Mouse (Mus musculus) ovary, postnatal 14 days (tissue): ENCODE data around the gene Myo1d.
A peak's percentile ranks its signal among the peaks of the same experiment; 100 is the strongest.
"Not testable (repeated sequence)": the region's sequence is repeated elsewhere in the genome, so short reads cannot be mapped to it uniquely, and the experiment has no call there.

Experiments
- DNase-seq: peaks from one replicate; pipeline ENCODE4 v3.0.0; 2022; ENCODE audit warnings: low spot score

Myo1d gene

DNA sequence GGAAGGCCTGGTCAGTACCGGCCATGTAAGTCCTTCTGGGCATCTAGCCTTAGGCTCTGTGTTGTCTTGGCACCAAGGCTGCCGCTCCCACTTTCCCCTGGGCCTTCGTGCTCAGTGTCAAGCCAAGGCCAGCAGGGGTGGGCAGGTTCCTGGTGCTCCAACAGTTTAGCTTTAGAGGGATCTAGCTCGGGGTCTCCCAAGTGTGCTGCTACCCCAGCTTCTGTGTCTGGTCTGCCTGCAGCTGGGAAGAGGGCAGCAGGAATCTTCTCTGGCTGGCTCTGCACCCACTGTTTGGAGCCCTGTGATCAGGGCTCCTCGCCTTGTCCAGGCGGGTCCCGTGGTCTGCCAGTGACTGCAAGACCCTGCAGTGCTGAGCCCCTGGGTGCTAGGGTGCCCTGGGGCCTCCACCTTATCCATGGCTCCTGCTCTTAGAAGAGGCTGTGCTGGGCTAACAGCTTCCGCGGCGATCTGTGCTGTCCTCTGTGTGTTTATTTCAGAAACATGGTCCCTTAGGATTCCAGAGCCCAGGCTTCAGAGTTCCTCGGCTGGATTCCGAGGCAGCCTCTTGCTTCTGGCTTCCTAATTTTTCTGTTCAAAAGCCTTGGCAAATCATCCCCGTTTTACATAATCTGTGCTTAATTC lies 298.3 kb downstream of the Myo1d start:
- no peak for DNase-seq

DNA sequence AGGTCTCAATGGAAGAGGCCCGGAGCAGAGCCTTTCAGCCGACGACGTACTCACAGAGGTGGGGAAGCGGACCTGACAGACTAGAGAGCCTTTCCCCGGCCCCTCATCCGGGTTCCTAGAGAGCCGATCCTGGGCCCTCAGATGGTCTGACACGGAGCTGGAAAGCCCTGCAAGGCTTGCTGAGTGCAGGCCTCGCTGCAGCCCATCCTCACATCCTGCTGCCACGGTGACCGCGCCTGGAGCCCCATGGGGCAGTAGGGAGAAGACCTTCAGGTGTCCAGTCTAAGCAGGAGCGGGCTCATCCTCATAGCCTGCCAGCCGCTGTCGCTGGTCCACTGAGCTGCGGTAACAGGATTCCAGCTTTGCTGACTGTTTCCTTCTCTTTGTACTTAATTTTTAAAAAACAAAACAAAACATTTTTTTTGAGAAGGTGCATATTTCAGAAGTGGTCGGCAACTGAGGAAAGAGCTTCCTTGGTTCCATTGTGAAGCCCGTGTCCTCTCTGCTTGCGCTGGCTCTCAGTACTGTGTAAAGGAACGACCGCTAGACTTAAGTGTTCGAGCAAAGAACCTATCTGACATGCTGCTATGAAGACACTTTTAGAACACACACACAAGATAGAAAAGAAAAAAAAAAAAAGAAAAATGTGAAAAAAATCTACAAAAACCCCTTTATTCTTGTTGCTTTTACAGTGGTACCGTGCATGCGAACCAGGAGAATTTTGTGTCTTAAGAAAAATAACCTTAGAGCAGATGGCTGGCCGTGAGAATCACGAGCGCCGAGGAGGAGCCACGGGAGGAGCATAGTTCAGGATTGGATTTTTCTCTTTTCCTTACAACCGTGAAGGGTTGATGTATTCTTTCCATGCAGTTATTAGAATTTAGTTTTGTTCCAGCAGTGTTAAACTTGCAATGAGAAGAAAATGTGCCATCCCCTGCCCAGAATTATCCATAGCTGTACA lies 299.6 kb downstream of the Myo1d start:
- DNase-seq: no peak

DNA sequence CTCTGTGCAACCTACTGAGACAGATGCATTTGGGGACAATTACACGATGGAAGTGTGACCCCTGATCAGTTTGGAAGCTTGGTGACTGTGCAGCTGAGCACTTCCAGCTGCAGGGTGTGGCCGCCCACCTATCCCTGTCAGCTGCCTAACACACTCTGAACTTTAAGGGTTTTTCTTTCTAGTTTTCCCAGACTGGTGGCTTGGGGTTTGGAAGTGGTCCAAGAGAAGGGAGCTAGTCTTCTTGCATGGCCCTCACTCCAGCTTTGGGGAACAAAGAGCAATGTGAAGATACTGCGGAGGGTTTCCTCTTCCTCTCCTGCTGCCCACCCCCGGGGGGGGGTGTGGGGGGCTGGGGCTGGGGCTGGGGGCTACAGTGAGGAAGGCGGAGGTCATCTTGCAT lies 300.4 kb downstream of the Myo1d start:
- DNase-seq: no peak

DNA sequence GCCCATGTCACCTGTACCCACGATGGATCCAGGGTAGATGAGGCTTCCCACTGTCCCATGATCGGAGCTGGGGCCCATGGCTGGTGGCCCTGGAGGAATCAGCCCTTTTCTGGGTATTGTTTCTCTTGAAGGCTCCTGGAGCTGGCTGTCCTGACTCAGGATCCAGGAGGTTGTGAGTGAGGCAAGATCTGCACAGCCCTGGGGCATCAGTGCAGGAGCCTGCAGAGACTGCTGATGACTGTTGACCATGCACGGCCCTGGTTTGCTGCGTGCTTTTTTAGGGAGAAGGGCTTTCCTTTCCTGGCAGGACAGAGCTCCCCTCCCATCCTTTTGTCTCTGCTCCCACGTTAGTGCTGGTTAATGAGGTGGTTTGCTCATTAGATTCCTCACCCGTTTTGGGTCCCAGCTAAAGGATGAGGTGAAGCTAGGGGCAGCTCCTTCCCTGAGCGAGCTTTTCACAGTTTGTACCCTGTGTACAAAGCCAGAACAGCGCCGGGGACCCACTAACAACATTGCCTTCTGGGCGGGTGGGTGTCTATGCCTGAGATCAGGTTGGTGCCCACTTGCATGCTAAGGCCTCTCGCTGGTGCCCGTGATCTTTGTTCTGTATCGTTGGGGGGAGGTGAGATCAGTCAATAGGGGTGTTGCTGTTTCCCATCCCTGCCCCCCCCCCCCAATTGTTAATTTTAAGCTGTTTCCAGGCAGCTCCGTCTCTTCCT lies 301.0 kb downstream of the Myo1d start:
- no peak for DNase-seq

DNA sequence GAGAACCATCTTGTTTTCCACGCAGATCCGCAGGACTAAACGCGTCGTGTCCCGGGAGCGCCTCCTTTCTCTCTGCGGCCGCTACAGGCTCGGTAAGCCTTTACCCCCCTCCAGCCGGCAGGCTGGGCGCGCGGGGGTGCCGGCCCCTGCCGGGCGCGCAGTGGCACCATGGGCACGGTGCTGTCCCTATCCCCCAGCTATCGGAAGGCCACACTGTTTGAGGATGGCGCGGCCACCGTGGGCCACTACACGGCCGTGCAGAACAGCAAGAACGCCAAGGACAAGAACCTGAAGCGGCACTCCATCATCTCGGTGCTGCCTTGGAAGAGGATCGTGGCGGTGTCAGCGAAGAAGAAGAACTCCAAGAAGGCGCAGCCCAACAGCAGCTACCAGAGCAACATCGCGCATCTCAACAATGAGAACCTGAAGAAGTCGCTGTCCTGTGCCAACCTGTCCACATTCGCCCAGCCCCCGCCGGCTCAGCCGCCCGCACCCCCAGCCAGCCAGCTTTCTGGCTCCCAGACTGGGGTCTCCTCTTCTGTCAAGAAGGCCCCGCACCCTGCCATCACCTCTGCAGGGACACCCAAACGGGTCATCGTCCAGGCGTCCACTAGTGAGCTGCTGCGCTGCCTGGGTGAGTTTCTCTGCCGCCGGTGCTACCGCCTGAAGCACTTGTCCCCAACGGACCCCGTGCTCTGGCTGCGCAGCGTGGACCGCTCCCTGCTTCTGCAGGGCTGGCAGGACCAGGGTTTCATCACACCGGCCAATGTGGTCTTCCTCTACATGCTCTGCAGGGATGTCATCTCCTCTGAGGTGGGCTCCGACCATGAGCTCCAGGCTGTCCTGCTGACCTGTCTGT lies 302.3 kb downstream of the Myo1d start:
- DNase-seq: no peak

DNA sequence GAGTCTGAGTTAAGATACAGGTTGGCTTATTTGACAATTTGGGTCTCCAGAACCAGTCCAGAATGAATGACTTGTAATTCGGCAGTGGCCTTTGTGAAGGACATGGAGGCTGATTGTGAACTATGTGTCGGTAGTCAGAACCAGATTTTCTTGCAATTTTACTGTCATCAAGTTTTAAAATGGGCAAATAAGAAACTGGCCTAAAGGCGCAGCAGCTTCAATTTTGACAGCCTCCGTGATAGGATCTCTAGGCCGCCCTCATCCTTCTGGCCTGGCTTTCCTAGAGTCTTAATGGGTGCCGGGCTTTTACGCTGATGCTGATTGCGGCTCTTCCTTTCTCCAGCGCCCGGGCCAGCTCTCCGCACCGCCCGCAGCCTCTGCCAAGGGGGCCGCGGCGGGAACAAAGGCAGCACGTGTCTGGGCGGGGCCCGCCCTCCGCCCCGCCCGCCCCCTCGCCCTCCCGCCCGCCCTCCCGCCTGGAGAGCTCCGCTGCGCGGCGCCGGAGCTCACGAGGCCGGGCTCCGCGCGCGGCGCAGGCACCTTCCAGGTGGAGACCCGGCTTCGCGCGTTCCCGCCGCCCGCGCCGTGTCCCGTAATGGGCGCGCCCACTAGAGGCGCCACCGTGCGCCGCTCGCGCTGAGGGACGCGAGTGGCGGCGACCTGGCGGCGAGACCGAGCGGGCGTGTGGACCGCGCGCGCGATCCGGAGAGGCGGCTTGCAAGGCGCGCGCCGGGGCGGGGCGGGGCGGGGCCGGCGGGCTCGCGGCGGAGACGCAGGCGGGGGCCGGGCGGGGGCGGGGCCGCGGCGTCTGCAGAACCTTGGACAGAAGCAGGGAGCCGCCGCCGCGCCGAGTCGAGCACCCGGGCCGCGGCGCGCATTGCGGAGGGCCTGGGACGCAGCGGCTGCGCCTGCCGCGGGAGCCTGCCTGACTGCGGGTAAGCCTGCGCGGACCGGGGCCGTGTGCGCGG lies 303.3 kb downstream of the Myo1d start, which contains the start of gene Cdk5r1:
TSS of gene Cdk5r1 (plus strand) at position 802 of the 968 bp plus-strand sequence.
- DNase-seq: peak; percentile 81

DNA sequence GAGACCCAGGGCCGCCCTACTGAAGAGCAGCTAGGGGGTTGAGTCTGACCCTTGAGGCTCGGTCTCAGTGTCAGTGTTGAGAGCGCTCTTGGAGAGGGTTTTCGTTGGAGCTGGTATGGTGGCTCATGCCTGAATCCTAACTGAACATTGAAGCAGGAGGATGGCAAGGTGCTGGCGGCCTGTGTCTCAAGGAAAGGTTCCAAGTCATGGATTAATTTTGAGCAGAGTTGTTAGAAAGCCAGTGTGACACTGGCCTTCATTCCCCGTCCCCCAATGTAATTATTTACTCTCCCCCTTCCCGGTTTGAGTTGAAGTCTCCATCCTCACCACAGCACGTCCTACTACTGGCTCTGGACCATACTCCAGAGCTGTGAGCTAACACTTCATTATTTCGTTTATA lies 304.3 kb downstream of the Myo1d start:
- no peak for DNase-seq

DNA sequence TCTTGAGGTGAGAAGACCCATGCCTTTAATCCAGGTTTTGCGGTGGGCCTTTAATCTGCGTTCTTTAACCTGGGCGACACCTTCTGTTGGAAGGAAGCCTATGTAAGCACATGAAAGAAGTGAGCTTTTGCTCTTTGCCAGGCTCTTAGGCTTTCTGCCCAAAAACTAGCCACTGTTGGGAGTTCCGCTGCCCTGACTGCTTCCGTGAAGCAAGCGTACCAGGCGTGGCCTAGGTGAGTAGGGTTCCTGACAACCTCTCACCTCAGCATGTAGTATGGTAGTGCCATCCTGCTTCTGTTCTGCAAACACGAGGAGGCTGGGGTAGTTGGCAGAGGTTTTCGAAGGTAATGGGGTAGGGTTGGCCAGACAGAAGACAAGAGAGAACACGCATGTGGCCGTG lies 305.0 kb downstream of the Myo1d start:
- no peak for DNase-seq

DNA sequence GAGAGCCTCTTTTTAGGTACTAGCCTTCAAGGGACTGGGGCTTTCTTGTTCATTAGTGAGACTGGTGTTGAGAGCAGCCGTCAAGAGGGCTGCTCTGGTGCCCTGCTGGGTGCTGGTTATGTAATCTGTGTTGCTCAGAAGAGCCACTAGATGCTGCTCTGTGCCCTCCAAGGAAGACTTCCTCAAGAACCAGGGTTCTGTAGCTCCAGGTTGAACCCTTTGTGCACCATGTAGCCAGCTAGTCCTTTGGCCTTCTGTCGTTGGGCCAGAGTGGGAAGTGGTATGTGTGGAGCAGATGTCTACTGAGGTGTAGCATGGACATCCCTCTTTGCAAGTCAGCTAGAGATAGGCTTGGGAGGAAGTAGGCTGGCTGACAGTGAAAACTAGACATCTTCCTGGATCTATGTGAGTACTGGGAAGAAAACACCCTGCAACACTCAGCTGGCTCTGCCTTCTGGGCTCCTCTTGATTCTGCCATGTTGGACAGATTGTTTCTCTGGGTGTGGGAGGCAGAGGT lies 305.6 kb downstream of the Myo1d start:
- DNase-seq: no peak

DNA sequence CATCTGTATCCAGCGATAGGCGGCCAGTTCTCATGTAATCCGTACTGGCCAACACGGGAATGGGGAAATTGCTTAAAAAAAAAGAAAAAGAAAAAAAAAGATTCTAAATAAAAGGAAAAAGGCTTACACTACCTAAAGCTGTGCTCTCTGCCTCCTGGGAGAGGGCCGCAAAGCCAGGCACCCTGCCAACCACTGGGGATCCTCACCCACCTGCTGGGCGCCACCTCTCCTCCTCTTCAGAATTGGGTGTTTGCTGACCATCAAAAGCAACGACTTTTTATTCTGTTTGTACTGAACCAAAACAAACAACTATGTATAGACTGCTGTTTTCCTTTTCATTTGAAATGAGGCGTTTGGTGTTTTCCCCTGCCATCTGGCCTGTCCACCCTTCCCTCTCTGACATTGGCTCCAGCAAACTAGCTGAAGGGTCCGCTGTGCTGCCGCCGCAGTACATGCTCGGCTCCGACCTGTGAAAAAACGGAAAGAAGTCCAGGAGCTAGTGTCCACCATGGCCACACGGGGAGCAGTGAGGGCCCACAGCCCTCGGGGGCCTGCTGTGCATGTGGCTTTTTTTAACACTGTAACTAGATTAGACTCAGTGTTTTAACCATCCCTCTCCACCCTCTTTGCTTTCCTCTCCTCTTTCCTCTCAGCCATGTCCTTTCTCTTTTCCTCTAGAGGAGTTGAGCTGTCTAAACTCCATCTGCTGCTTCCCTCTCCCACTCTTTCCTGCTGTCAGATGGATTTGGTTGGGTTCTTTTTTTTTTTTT lies 307.8 kb downstream of the Myo1d start:
- no peak for DNase-seq

DNA sequence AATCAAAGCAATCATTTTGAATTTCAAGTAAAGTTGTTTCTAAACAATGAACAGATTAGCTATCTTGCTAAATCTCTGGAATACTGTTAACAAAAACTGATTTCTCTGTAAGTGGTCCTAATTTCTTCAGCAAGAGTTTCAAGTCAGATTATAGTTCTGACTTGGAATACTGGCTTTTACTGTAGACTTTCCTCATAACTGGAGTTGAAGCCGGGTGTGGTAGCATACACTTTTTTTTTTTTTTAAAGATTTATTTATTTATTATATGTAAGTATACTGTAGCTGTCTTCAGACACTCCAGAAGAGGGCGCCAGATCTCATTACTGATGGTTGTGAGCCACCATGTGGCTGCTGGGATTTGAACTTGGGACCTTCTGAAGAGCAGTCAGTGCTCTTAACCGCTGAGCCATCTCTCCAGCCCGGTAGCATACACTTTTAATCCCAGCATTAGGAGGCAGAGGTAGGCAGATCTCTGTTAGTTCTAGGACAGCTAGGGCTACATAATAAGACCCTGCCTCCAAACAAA lies 316.2 kb downstream of the Myo1d start:
- DNase-seq: not testable (repeated sequence)

DNA sequence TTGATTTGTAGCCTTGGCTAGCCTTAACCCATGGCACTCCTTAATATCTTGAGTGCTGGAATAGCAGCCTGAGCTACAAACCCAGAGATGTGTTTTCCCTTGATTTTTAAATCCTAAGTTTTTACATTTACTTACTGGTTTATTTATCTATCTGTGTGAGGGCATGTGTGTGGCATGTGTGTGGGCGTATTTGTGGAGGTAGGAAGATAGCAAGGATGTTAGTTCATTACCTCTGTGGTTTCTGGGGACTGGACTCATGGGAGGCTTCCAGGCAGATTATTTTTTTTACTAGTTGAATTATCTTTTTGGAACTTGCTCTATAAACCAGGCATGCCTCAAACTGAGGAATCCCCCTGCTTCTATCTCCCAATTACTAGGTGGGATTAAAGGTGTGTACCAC lies 326.6 kb downstream of the Myo1d start:
- DNase-seq: no peak

DNA sequence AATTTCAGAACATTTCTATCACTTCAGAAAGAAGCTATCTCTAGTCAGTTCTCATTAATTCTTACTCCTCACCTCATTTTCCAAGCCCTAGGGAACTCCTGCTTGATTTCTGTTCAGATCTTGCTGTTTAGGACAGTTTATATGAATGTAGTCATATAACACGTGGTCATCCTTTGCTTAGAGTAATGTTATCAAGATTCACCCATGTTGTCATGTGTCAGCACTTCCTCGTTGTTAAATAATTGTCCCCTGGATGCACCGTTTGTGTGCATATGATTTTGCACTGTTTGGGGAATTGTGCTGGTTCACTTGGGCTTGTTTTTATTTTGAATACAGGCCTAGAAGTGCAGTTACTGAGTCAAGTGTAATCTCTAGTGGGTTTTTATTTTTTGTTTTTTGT lies 327.6 kb downstream of the Myo1d start:
- no peak for DNase-seq

DNA sequence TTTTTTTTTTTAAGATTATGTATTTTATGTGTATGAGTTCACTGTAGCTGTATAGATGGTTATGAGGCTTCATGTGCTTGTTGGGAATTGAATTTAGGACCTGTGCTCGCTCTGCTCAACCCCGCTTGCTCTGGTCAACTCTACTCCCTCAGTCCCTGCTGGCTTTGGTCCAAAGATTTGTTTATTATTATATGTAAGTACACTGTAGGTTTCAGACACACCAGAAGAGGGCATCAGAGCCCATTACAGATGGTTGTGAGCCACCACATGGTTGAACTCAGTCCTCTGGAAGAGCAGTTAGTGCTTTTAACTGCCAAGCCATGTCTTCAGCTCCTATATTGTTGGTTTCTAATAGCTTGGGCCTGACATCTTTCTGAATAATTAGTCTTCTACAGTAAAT lies 330.0 kb downstream of the Myo1d start:
- no peak for DNase-seq

DNA sequence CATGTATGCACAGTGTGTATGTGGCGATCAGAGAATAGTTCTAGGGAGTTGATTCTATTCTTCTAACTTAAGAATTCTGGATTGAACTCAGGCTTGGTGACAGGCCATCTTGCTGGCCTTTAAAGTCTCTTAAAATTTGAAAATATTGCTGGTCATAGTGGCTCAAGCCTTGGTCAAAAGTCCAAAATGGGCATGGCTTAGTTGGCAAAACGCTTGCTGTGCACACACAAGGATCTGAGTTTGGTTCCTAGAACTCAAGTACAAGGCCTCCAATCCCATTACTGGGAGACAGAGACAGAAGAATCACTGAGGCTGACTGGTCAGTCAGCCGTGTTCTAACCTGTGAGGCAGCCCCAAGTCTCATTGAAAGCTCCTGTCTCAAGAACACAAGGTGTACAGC lies 332.9 kb downstream of the Myo1d start:
- no peak for DNase-seq
